19 mouse cellular contexts compared by ENCODE assay signal in genomic region chr16:22890683-22891510, GRCm38 (mm10). TPM values are rescaled to one million over a fixed set of nuclear protein-coding genes. Genes with fewer than 3 reads are reported as not detected.
DNase-seq lines count a peak whose midpoint lies in the region; ATAC-seq lines count a peak whose summit lies in the region.
"Had no signal": no experiment of that assay in that cellular context is flagged by ENCODE, and none has a peak within 500 bp of the region (broad histone marks: within the 10 kb centered on the region; RNA-seq: fewer than 3 reads in every experiment).

TSS of gene Ahsg (plus strand) at chr16:22891277.

- ATAC-seq in erythroblast, adult 5-6 weeks (replicated peaks; ENCODE audit: low FRiP score, poor library complexity, severe bottlenecking) = no peak
- peak; percentile 64 for ATAC-seq in common myeloid progenitor, adult 5-6 weeks (replicated peaks; ENCODE audit: low read depth, poor library complexity, severe bottlenecking)
- no peak for ATAC-seq in liver, embryonic 16.5 days (ENCODE audit: low read depth)
- ATAC-seq: forebrain, embryonic 16.5 days; hindbrain, embryonic 16.5 days had no signal

- H3K27ac ChIP-seq in liver, embryonic 16.5 days (ENCODE audit: low read length) = peak within 1 kb of the TSS; percentile 91
- H3K27ac ChIP-seq: gastrocnemius, adult 2 months; macrophage had no signal

- WGBS in liver, embryonic 16.5 days (ENCODE audit: insufficient replicate concordance) = 27% methylated on average over 11 of the region's 11 CpGs

- no peaks in the 10 kb centered on the region for H3K9me3 ChIP-seq in erythroblast, embryonic 14.5 days (ENCODE audit: control insufficient read depth, low read length)
- no peaks in the 10 kb centered on the region for H3K9me3 ChIP-seq in liver, embryonic 16.5 days (replicated peaks; ENCODE audit: control insufficient read depth, low read length)

- DNase-seq in CD4-positive helper T cell, adult 2 months (ENCODE audit: low read depth, low spot score) = peak; percentile 27
- DNase-seq in urinary bladder, adult 2 months (ENCODE audit: low spot score) = no peak
- no peak for DNase-seq in spleen, adult 18-20 months
- DNase-seq: cerebellum, adult 8-10 months; gastrocnemius, adult 2 months; heart, postnatal 14 days; kidney, postnatal 14 days; lung, adult 2 months; midbrain, embryonic 14.5 days; right cerebral cortex, adult 18-20 months had no signal

- H3K4me2 ChIP-seq in liver, embryonic 16.5 days (ENCODE audit: low read depth, low read length) = no peak within 1 kb of the TSS

- H3K27me3 ChIP-seq in erythroblast, embryonic 14.5 days (ENCODE audit: control insufficient read depth) = peaks cover 2% of the 10 kb centered on the region
- no peaks in the 10 kb centered on the region for H3K27me3 ChIP-seq in liver, embryonic 16.5 days (ENCODE audit: control insufficient read depth, insufficient read depth, low read depth, low read length)

- H3K4me1 ChIP-seq in erythroblast, embryonic 14.5 days (ENCODE audit: control insufficient read depth) = no peaks in the 10 kb centered on the region; the same call in 1 of the 2 replicates
- H3K4me1 ChIP-seq in liver, embryonic 16.5 days (ENCODE audit: control insufficient read depth, low read depth, low read length) = peaks cover 6% of the 10 kb centered on the region

- peak within 1 kb of the TSS; percentile 54 for H3K4me3 ChIP-seq in erythroblast, embryonic 14.5 days (replicated peaks)
- H3K4me3 ChIP-seq in liver, embryonic 16.5 days (ENCODE audit: low read depth, low read length) = peak within 1 kb of the TSS; percentile 36
- H3K4me3 ChIP-seq: gastrocnemius, adult 2 months had no signal

- H3K36me3 ChIP-seq in erythroblast, embryonic 14.5 days (ENCODE audit: control insufficient read depth) = no peaks in the 10 kb centered on the region; the same call in 1 of the 2 replicates
- no peaks in the 10 kb centered on the region for H3K36me3 ChIP-seq in liver, embryonic 16.5 days (ENCODE audit: control insufficient read depth, insufficient read depth)

- peak within 1 kb of the TSS; percentile 46 for H3K9ac ChIP-seq in liver, embryonic 16.5 days (ENCODE audit: low read depth, low read length)

RNA-seq across cellular contexts. Expression of gene Ahsg, which starts in this region (rescaled TPM):
- 0.93 and 1.4 TPM in 2 replicates for polyA plus RNA-seq in erythroblast, embryonic 14.5 days (2012)
- not detected in 2 replicates for total RNA-seq in erythroblast, adult 5-6 weeks (2015; ENCODE audit: low replicate concordance)
- not detected in 2 replicates for total RNA-seq in erythroblast, adult 5-6 weeks (2017; ENCODE audit: low replicate concordance)
- total RNA-seq in common myeloid progenitor, adult 5-6 weeks (2017) = not detected in 2 replicates
- 5,304 and 6,290 TPM in 2 replicates for polyA plus RNA-seq in liver, embryonic 16.5 days (2015; fragmentation: Nextera tagmentation; extraction: Ambion mirVana)
- polyA plus RNA-seq in urinary bladder, adult 2 months (2012; rRNA removed) = 0.21 and 1.8 TPM in 2 replicates
- total RNA-seq: gastrocnemius, adult 2 months; layer of hippocampus, postnatal 10 days; left cerebral cortex, postnatal 36 days had no signal
- polyA plus RNA-seq: hindbrain, embryonic 16.5 days; macrophage; midbrain, embryonic 14.5 days had no signal

Comparison
In these comparisons a context has a peak if more than half of its experiments do, and no peak if none do; other contexts are left out.
1. RNA of gene Ahsg (polyA plus RNA-seq): 5,304 to 6,290 TPM in liver, embryonic 16.5 days; 0.93 to 1.4 TPM in erythroblast, embryonic 14.5 days and 0.21 to 1.8 TPM in urinary bladder, adult 2 months; every median in the first group is over 1,000 times any median in the second.
2. Peak in ATAC-seq in common myeloid progenitor, adult 5-6 weeks; RNA of the gene not detected or under 1 TPM.